Mouse (Mus musculus): ENCODE data around the gene Pkd1.

Gene Pkd1

DNA sequence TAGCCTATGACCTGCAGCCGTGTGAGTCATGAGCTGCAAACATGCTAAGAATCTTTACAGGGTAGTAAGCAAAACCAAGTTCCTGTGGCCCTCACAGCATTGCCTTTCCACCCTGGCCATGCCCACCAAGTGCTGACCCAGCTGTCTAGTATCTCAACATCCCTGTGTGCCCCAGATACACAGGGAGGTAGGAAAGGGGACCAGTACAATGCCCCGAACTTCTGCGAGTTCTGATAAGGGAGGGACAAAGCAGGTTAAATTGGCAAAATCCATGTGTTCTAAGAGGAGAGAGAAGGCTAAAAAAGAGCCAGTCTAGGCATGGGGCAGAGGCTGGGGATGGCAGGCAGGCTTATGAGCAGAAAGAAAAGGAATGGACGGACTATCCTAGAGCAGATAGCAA, 58.7 kb downstream of the Pkd1 start:
- DNase-seq = no peak

DNA sequence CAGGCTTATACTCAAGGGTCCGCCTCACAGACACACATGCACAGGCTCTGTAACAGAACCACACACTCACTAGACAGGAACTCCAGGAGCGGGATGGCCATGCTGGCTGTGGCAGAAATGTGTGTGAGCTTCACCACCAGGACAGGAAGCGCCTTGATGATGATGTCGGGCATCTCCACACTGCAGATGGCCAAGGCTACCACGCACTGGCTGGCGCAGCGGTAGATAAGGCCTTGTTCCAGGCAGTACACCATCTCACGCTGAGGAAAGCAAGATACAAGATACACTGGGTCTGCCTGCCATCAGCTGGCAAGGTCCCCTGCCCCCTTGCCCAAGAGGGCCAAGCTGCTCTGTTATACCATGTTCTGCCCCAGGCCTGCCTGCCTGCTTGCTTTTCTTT, 59.2 kb downstream of the Pkd1 start:
- no peak for DNase-seq

DNA sequence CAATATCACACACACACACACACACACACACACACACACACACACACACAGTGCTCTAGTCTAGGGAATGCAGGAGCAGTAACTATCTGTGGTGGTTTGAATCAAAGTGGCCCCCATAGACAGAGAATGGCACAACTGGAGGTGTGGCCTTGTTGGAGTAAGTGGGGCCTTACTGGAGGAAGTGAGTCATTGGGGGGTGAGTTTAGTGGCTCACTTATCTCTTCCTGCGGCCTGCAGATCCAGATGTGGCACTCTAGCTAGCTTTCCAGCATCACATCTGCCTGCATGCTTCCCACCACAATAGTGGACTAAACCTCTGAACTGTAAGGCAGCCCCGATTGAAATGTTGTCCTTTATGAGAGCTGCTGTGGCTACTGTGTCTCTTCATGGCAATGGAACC, 61.1 kb downstream of the Pkd1 start:
- DNase-seq = no peak

DNA sequence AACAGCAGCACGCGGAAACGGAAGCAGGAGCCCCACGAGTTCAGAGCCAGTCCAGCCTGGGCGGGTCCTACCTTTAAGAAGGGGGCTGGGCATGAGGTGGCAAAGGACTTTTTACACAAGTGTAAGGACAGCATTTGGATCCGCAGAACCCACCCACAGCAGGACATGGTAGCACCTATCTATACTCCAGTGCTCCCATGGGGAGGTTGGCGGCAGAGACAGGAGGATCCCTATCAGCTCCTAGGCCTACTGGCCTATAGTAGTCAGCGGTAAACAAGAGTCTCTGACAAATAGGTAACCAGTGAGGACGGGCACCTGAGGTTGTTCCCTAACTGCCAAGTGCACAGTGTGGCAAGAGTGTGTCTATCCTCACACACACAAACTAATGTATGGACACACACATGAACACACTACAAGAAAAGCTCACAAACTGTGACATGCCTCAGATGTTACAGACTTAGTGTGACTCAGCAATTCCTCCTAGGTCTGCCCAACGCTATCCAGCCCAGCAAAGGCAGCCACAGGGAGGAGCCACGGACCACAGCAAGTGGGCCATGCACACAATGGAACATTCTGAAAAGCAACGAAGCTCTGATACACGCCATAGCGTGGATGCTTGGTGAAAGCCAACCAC, 68.0 kb downstream of the Pkd1 start:
- DNase-seq = no peak

DNA sequence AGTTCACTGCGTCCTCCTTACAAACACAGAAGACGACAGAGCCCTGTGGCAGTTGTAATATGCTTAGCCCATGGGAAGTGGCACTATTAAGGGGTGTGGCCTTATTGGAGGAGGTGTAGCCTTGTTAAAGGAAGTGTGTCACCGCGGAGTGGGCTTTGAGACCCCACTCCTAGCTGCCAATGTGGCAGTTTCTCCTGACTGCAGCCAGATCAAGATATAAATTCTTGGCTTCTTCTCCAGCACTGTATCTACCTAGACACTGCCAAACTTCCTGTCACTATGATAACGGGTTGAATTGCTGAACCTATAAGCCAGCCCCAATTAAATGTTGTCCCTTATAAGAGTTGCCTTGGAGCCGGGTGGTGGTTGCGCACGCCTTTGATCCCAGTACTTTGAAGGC, 75.8 kb downstream of the Pkd1 start:
- no peak for DNase-seq

DNA sequence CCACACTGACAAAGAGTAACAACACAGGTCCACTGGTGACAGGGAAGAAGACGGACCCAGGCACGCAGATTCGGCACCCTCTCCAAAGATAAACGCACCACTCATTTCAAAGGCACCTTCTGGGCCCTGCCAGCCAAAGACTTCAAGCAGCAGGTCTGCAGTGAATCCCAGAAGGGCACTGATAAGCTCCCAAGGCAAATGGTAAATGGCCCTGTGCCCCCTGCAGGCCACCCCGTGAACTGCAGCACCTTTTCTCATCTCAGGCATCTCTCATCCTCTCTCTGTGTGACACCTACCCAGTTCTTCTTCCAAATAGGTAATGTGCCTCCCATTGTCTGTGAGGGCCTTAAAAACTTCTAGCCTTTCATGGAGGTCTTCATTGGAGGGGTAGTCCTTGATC, 79.0 kb downstream of the Pkd1 start:
- peak; percentile 88 to 91 for DNase-seq

DNA sequence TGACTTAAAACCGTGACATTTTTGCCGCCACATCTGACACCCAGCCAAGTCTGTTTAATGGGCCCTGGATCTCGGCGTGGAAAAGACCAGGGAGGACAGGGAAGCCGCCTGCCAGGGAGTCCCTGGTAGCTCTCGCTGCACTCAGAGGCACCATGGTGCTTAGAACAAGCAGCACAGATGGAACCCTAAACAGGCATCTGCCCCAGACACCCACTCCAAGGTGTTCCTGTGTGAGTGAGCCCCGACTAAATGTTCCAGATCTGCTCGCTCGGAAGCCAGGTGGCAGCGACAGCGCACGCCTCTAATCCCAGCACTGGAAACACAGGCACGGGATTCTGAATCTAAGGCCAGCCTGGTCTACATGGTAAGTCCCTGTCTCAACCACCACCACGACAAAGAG, 80.4 kb downstream of the Pkd1 start:
- no peak for DNase-seq

DNA sequence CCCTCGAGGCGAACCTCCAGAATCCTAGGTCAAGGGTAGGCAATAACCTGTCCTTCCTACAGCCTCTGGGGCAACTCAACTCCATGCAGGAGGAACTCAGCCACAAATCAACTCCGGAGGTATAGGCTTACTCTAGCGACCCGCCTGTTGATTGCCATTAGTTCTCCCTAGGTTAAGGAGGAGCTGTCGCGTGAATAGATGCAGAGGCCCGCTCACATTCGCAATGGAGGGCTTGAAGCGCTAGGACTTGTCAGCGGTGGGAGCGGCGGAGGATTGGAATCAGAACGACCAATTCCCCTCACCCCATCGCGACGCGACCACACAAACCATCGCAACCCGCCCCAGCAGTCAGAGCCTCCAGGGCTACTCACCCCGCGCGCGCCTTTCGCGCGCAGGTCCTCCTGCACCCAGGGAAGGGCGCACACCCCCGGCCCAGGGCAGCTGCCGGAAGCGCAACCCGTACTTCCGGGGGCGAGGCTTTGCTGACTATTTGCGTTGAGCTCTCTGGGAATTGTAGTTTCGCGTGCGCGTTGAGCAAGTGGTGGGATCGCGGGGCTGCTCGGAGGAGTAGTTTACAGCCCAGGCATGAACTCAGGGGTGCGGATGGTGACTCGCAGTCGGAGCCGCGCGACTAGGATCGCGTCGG, 82.7 kb downstream of the Pkd1 start, which contains the start of the genes Tsc2 and Nthl1:
Tsc2 (minus strand) TSS at position 464 of the 646 bp plus-strand sequence.
Nthl1 (plus strand) TSS at position 514 of the 646 bp plus-strand sequence.
- peak; percentile 81 to 84 for DNase-seq

DNA sequence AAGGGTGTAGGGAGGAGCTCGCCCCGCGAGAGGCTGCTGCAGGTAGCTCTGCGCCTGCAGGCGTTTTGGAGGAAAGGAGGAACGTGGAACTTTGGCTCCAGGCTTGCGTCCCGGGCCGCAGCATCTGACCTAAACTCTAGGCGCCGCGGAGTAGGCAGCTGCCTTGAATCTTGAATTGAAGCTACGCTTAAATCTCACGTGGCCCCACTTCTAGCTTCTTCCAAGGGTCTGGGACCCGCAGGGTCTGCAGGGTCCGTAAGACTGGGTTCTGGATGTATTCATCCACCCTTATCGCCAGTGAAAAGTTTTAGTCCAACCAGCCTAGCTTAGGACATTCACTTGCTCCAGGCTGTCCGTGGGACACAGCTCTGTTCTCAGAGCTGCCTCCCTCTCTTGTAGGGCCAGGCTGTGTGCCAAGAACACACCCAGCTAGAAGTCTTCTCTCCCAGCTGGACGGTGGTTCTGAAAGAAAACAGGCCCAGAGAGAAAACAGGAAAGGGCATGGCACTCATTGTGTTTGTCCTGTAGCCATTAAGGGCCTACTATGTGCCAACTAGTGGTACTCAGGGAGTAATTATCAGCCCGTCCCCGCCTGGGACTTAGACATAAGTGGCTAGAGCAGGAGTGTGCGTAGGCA, 83.3 kb downstream of the Pkd1 start:
- peak; percentile 44 to 46 for DNase-seq

DNA sequence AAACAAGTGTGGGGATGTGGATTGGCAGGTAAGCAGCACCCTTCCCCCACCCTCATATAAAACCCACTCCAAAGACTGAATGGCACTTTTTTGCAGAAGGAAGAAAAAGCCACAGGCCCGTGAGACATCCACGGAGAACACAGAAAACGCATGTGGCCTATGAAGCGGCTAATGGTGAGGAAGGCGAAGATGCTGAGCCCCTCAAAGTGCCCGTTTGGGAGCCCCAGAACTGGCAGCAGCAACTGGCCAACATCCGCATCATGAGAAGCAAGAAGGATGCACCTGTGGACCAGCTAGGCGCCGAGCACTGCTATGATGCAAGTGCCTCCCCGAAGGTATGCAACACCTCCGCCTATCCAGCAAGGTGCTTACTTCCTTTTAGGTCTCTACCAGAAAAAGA, 84.2 kb downstream of the Pkd1 start:
- no peak for DNase-seq

DNA sequence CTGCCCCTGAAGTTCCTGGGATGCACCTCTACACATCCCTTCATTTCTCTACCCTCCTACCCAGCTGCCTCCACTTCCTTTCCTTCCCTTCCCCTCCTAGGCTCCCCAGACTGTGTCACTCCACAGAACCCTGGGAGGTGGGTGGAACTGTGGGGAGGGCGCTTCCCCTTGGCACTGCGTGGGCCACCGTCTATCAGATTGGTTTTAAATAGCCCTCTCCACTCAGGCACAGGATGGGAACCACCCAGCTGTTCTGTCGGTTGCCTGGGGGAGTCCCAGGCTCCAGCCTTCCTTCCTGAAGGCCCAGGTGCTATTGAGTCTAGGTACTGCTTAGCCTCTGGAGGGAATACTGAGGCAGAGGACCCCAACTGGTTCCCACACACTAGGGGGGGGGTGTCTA, 85.4 kb downstream of the Pkd1 start:
- no peak for DNase-seq

DNA sequence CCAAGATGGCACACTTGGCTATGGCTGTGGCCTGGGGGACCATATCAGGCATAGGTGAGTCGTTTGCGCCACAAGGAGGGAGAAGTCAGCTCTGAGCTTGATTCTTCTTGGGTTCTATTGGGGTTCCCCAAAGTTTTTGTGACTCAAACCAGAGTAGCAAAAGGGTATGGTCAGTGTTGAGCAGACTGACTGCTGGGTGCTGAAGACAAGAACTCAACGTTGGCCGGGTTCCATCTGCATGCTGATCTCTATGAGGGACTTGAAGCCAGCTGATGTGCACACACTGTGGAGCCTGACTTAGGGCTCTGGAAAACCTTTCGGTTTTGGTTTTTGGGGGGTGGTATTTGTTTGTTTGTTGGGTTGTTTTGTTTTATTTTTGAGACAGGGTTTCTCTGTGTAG, 86.1 kb downstream of the Pkd1 start:
- DNase-seq = no peak

DNA sequence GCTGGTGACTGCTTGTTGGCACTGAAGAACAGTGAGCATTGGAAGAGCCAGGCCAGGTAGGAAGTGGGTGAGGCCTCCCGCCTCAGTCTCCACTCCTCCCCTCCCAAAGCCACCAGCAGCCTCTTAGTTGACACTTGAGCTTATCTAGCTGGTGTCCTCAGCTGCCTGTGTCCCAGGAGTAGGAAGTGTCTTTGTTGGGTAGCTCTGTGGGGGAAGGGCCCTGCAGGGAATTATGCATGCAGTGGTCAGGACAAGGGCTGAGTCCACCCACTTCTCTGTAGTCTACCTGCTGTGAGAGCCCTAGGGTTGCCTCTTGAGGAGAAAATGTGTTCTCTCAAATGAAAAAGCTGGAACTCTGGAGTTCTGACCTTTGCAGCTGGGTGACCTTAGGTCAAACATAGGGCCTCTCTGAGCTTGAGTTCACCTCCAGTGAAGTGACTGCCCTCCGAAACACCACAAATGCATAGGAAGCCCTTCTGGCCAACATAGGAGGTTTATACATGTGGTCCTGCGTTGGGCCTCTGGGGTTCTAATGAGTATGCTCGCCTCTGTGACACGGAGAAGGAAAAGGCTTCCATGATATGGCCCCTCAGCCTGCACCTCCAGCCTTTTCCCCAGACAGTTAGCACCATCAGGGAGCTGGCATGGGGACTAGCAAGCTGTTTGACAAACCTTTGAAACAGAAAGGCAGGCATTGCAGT, 87.3 kb downstream of the Pkd1 start:
- no peak for DNase-seq

DNA sequence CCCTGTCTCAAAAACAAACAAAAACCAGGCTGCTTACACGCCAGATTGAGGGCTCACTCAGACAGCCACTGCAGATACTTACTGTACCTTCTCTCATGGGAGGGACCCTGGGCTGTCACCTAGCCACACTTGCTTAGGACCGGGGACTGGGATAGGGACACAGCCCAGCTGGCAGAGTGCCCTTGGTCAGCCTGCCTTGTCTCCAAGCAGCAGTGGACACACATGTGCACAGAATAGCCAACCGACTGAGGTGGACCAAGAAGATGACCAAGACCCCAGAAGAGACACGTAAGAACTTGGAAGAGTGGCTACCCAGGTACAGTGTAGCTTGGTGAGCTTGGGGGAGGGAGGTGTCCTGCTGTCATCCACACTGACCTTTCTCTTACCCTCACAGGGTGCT, 88.6 kb downstream of the Pkd1 start:
- no peak for DNase-seq

DNA sequence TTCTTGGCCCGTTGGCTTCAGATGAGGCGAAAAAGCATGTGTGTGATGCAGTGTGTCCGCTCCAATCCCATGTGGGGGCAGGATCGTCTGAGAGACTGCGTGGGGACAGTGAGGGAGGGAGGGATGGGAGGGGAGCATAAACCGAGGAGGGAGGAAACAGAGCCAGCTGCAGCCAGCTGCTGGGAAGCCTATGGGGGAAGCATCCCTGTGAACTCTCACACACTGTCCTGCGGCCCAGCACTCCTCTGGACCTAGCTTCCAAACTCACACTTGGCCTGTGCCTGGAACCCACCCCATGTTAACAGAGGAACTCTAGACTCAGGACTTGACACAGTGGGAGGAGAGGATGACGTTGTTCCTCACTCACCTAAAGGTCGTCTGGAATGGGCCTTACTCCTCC, 89.2 kb downstream of the Pkd1 start:
- no peak for DNase-seq

DNA sequence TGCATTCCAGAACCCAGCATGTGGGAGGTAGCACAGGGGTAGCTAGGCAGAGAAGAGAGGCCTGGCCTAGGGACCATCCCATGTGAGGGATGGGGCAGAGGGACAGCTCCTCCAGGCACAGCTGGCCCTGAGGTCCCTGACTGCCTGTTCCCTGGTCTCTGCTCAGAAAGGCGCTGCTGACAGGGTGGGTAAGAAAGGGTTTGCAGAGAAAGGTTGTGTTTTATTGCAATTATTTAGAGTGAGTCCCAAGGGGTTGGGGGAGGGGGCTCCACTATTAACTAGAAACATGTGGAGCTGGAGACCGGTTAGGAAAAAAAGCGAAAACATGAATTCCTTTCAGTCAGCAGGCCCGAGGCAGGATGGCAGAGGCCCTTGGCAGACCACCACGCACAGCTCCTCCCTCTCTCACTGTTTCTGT, 89.9 kb downstream of the Pkd1 start:
- DNase-seq = no peak

DNA sequence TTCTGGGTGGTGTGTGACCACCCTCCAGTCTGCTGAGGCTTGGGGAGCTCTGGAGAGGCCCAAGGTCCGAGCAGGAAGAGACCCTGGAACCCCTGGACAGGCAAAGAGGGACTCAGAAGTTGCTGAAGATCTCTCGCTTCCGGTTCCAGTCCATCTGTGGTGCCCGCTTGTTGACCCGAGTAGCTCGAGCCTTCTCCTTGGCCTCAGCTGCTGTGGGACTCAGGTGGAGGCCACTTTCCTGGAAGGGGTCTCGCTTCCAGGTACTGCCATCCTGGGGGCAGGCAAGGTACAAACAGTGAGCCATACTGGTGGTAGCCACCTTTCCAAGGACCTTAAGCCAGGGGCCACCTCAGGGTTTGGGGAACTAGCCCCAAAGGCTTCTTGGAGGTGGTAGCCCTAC, 90.5 kb downstream of the Pkd1 start:
- DNase-seq = no peak

DNA sequence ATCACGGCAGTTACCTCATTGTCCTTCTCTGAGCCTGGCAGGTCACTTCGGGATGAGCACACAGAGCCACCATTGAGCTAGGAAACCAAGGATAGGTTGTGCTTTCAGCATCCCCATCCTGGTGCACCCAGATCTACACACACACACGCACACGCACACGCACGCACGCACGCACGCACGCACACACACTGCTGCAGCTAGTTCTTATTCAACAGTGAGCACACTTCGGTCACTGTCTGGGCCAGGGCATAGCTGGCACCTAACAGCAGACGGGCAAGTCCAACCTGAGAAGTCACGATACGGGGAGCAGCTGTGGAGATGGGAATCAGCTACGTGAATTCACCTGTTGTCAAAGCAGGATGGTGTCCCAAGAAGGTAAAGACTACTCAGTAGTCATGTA, 90.9 kb downstream of the Pkd1 start:
- no peak for DNase-seq

DNA sequence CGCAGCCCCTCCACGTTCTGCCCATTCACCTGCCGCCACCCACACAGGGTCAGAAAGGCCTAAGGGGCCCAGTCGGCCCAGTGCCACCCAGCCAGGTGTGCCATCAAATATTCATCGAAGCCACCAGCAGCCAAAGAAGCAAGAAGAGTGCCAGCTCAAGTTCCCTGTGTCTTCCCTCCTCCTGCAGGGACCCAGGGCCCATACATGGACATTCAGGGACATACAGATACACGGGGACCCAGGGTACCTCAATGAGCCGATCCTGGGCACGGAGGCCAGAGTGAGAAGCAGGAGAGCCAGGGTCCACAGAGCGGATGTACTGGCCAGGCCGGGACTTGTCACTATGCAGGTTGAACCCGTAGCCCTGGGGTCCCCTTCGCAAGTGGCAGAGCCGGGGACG, 92.3 kb downstream of the Pkd1 start:
- no peak for DNase-seq

DNA sequence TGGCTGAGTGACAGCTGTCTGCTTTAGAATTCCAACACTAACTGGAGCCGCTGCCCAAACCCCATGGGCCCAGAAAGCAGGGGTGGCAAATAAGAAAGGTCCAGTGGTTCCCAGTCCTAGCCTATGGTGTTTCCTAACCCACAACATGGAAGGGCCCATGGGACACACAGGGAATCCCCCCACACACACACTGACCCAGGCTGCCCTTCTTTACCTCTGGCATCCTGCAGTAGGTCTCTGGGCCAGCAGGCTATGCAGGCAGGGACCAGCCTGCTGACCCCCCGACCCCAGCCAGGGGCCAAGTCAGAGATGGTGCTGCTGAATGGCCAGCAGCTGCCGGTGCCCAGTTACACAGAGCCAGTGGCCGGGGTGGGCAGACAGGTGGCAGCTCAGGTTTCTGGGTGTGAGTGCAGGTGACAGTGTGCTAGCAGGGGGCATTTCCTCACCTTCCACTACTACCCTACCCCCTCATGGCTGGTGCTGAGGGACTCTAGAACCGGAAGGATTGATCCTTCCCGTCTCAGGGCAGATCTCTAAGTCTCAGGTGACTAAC, 93.2 kb downstream of the Pkd1 start:
- DNase-seq = no peak

DNA sequence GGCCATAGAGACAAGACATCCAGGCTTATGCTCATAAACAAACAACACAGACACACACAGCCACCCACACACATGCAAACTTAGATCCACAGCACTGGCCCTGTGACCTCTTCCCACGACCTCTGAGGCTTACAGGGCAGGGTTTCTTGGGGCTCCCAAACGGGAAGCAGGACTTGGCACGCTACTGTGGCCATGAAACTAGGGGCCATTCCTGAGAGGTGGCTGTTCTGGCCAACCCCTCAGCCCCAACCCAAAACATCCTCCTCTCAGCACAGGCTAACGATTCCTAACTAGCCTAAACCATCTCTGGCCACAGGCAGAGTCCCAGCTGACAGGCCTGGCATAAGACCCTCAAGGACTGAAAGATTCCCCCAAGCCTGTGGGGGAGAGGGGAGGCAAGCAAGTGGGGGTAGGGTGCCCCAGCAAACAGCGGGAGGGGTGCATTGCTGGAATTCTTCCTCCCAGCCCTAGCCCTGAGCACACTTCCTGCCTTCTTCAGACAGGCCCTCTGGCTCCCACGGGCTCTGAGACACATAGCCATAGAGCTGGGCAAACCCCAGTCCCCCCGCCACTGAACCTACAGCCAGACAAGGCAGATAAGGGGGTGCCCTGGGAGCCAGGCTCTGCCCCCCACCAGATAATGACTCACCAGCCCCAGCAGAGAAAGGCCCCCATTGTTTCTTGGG, 94.5 kb downstream of the Pkd1 start:
- no peak for DNase-seq

DNA sequence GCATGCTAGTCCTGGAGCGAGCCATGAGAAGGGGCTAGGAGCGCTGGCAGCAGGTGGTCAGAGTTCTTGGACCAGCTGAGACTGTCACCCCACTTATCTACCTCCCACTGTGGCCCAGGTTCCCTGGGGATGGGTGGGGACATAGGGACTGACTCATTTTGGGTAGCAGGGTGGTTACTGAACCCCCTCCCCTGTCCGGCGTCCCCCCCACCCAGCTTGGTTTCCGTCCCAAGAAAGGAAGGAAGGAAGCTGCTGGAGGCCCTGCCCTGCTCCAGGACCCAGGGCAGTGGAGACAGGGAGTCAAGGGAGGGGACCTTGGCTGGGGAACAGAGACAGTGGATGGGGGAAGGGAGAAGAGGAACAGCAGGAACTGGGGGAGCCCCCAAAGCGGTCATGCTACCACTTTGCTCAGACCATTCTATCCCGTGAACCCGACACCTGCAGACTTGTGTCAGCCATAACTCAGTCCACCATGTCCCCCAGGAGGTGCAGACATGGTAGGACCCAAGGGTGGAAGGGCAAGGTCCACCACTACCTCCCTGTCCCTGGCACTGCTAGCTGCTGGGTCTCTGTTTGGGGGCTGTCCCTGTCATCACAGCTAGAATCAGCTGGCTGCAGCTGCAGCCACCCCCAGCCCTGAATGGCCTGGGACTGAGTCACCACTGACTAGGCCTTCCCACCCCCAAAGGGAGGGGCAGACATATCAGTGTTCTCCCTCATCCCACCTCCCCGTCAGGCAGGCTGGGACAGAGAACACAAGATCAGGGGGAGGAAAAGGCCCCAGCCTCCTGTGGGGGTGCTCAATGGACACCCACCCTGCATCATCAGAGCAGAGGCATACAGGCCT, 95.5 kb downstream of the Pkd1 start:
- DNase-seq = no peak
